Mouse (Mus musculus): ENCODE results near the gene Atp5e.

Atp5e gene

GRCm38 (mm10) chr2:174463789-174464523 lies at the start of gene Atp5e:
Gene Atp5e, minus strand, starts transcription at chr2:174464105.
- DNase-seq: peak; percentile 97 to 98

- no peak for DNase-seq
Measured at GRCm38 (mm10) chr2:174509825-174510224, 45.9 kb upstream of the Atp5e start.

GRCm38 (mm10) chr2:174507998-174508397 lies 44.1 kb upstream of the Atp5e start:
- DNase-seq: no peak

- no peak for DNase-seq
Measured at GRCm38 (mm10) chr2:174502831-174503460, 39.0 kb upstream of the Atp5e start.

- no peak for DNase-seq
Measured at GRCm38 (mm10) chr2:174502321-174502720, 38.4 kb upstream of the Atp5e start.

GRCm38 (mm10) chr2:174501517-174501916 lies 37.6 kb upstream of the Atp5e start:
- DNase-seq: no peak

- no peak for DNase-seq
Measured at GRCm38 (mm10) chr2:174500814-174501503, 37.1 kb upstream of the Atp5e start.

GRCm38 (mm10) chr2:174492858-174493257 lies 29.0 kb upstream of the Atp5e start:
- no peak for DNase-seq

- DNase-seq: no peak
Measured at GRCm38 (mm10) chr2:174487005-174487404, 23.1 kb upstream of the Atp5e start.

GRCm38 (mm10) chr2:174478746-174479145 lies 14.8 kb upstream of the Atp5e start:
- DNase-seq: no peak

- DNase-seq: no peak
Measured at GRCm38 (mm10) chr2:174477543-174478319, 13.8 kb upstream of the Atp5e start.

GRCm38 (mm10) chr2:174473550-174473927 lies 9.6 kb upstream of the Atp5e start:
- DNase-seq: no peak

GRCm38 (mm10) chr2:174472818-174473549 lies 9.1 kb upstream of the Atp5e start, which contains the start of gene Prelid3b:
Gene Prelid3b, minus strand, starts transcription at chr2:174473081.
- peak; percentile 99 to 100 for DNase-seq

GRCm38 (mm10) chr2:174472407-174472806 lies 8.5 kb upstream of the Atp5e start:
- DNase-seq: no peak

GRCm38 (mm10) chr2:174470786-174471405 lies 7.0 kb upstream of the Atp5e start:
- no peak for DNase-seq

- DNase-seq: no peak
Measured at GRCm38 (mm10) chr2:174470333-174470732, 6.4 kb upstream of the Atp5e start.

GRCm38 (mm10) chr2:174463370-174463769 lies 535 bp downstream of the Atp5e start:
- DNase-seq: no peak

GRCm38 (mm10) chr2:174459365-174459764 lies 4.5 kb downstream of the Atp5e start:
- DNase-seq: no peak

- no peak for DNase-seq
Measured at GRCm38 (mm10) chr2:174453681-174454080, 10.2 kb downstream of the Atp5e start.

GRCm38 (mm10) chr2:174450353-174450752 lies 13.6 kb downstream of the Atp5e start, which contains the start of gene Tubb1:
Gene Tubb1, plus strand, starts transcription at chr2:174450695.
- DNase-seq: no peak

GRCm38 (mm10) chr2:174448405-174448804 lies 15.5 kb downstream of the Atp5e start:
- no peak for DNase-seq

- no peak for DNase-seq
Measured at GRCm38 (mm10) chr2:174446905-174447304, 17.0 kb downstream of the Atp5e start.
